Mouse (Mus musculus) T-cell, adult 2 months (primary cell): Measurements from ENCODE around the gene Ppp4c.
"Not testable (repeated sequence)": the region's sequence is repeated elsewhere in the genome, so short reads cannot be mapped to it uniquely, and the experiment has no call there.

ENCODE experiments used
- DNase-seq: peaks from one replicate; pipeline ENCODE4 v3.0.0; 2022; ENCODE audit warnings: low spot score

Ppp4c gene

GRCm38 (mm10) chr7:126780971-126781635, 11.2 kb downstream of the Ppp4c start, which contains the start of gene Tbx6:
TSS of gene Tbx6 (plus strand) at chr7:126781483.
- DNase-seq, result no peak

DNA sequence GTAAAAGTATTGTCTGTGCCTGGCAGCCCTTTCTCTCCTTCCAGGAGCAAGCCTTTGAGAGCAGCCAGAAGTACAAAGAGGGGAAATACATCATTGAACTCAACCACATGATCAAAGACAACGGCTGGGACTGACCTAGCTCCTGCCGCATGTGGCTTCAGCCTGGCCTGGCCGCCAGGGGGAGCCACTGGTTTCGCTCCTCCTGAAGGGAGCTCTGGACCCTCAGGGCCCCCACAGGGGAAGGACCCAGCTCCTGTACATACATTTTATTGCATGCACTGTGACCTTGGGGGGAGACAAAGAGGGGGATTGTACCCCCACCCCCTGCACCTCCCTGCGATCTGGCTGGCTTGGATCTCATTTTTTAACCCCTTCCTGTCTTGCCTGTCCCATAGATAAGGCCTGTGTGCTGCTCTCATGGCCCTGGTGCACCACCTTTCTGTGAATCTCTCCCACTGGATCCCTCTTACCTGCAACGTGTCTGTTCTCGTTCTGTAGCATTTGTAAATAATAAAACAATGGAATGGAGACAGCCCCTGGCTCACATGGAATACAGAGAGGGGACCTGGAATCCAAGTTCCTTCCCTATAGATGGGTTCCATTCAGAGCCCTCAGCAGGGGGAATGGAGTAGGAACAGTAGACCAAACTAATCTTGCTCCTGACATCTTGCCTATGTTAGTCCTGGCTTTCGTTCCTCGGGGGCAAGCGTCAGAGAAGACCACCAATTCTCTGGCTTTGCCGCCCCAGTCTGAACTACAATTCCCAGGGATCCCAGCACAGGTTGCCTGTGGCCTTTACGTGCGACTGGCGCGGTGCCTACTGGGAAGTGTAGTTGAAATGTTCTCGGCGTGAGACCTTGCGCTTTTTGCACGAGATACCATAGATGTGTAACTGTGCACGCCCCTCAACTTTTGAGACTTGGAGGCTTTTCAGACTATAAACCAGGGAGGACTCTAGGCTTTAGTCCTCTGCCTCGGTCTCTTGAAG, 12.0 kb downstream of the Ppp4c start:
- DNase-seq, result peak; percentile 85

GRCm38 (mm10) chr7:126779101-126779500, 13.2 kb downstream of the Ppp4c start:
- not testable (repeated sequence) for DNase-seq

- DNase-seq, result no peak
Measured at GRCm38 (mm10) chr7:126778147-126778546, 14.1 kb downstream of the Ppp4c start.

- no peak for DNase-seq
Measured at GRCm38 (mm10) chr7:126777476-126777875, 14.8 kb downstream of the Ppp4c start.

- DNase-seq, result peak; percentile 94
Measured at GRCm38 (mm10) chr7:126776598-126777057, 15.7 kb downstream of the Ppp4c start, which contains the start of gene Ypel3. TSS of gene Ypel3 (plus strand) at chr7:126776955.

DNA sequence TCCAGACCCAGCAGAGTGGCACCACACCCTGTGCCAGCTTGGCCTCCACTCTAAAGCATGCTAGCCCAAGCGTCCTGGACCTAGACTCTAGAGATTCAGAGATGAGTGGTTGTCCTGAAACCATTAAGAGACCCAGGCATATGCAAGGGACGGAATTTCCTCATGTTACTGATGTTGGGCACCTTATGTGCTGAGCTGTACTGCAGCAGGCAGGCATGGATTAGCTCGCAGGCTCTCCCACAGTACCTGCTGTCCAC, 16.4 kb downstream of the Ppp4c start:
- no peak for DNase-seq

DNA sequence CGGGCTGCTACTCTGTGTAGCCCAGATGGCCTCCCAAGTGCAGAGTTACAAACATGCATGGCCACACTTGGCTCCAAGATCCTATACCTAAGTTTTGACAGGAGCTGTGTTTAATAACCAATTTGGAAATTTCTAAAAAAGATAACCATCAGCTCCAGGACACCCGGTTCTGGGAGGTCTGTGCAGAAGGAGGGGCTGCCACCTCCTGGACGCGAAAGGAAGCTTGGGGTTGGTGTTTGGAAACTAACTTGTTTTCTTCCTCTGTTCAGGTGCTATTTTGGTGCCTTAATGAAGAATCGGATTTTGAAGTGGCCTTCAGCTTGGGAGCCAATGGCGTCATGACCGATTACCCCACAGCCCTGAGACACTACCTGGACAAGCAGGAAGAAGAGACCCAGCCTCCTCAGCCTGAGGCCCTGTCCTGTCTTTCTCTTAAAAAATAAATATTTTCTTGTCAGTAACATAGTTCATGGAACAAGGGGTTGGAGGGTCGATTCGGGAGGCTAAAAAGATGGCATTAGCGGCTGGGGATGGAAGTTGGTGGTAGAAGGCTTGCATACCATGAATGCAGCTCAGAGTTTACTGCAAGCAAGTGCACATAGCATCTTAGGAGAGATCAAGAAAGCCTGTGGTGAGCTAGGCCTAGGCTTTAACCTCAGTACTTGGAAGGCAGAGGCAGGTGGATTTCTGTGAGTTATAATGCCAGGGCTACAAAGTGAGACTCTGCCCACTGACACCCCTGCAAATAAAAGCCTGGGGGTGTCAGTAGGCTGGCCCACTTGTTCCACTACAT, 16.9 kb downstream of the Ppp4c start:
- peak; percentile 34 for DNase-seq

- DNase-seq, result no peak
Measured at GRCm38 (mm10) chr7:126774463-126774862, 17.8 kb downstream of the Ppp4c start.

DNA sequence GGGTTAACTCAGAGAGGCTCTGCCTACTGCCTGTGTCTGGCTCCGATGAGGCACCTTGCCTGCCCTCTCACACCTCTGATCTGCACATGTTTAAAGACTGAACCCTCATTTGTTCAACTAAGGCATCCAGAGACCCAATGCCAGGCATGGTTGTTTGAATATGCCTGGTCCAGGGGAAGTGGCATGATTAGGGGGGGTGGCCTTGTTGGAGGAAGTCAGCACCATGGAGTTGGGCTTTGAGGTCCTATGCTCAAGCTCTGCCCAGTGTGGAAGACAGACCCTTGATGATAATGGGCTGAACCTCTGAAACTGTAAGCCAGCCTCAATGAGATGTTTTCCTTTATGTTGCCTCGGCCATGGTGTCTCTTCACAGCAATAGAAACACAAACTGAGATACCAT, 18.9 kb downstream of the Ppp4c start:
- no peak for DNase-seq

GRCm38 (mm10) chr7:126770784-126771183, 21.5 kb downstream of the Ppp4c start:
- DNase-seq, result no peak

DNA sequence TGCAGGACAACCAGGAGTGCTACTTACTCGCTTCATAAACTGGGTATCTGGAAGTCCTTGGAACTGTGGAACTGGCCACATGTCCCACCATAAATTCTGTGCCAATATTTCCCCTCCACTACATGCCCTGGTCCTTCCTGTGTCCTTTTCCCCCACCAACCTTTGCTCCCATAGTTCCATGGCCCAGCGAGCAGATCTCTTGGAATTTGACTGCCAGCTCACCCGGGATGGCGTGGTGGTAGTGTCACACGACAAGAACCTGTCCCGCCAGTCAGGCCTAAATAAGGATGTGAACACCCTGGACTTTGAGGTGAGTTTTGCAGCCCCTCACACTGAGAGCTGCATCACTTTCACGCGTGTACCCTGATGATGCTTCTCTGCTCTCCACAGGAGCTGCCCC, 25.3 kb downstream of the Ppp4c start:
- no peak for DNase-seq

DNA sequence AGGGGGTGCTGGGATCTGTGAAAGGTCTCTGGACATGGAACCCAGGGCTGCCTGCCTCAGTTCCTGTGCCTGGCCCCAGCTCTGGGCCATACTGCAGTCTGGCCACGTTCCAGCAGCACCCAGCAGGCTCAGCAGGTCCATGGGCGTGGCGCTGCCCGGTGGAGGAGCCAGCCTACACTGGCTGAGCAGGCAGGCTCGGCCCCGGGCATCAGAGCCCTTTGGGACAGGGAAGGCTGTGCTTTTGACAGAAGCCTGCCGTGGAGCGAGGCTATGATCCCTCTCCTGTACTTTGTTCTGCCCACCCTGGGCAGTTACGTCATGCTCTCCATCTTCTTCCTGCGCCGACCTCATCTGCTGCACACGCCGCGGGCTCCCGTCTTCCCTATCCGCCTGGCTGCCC, 26.1 kb downstream of the Ppp4c start, which contains the start of gene Gdpd3:
TSS of gene Gdpd3 (plus strand) at position 134 of the 400 bp plus-strand sequence.
- DNase-seq, result no peak

DNA sequence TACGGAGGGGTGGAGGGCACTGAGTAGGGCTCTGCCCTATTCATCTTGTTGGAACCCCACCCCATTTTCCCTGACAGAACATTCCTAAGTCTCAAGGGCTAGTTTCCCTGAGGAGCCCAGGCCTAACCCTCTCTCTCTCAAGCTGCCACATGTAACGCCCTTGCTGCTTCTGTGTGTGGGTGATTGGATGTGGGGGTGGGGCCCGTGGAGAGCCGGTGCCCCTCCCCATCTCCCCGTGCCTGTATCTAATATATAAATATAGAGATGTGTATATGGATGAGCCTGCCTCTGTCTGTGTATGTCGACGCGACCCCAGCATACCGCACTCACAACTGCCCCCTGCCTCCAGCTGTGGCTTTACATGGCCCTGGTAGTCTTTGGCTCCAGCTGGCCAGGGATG, 26.8 kb downstream of the Ppp4c start:
- DNase-seq, result no peak

DNA sequence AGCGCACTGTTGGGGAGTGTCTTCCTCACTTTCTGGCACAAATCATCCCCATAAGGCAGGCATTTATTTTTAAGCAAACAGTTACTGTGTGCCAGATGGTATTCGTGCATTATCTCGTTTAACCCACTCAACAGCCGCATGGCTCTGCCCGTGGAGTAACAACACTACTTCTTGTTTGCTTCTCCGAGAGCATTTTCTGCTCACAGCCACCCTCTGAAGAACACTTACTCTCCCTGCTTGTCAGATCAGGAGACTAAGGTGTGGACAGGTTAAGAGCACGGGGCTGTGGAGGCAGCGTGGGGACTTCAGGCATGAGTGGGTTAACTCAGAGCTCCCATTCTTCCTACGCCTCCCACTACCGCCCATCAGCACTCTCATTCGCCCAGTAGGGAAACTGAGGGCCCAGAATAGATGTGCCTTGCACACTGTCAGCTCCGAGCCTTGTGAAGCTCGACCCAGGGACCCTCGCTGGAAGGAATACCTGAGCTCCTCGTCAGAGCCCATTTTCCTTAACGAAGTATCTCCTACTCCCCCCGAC, 29.8 kb downstream of the Ppp4c start:
- DNase-seq, result no peak

DNA sequence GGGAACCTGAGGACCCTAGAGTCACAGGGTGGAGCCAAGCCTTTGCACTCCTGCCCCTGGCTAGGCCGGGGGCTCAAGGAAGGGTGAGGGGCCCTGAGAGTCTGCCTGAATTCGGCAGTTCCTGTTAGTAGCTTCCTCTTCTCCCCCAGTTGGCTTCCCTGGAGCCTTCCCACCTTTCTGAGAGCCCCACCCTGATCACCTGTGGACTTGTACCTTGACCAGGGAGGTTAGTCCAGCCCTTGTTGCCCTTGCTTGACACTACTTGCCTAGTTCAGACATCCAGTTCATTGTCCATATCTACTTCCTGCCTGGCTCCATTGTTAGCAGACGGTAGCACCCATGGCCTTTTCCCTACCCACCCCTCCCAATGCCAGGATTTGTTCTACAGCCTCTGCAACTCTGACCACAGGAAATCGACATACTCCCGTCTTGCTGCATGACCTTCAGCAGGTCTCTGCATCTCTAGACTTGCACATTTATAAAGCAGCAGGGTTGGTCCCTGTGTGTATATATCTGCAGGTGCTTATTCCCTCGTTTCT, 30.7 kb downstream of the Ppp4c start:
- DNase-seq, result no peak

GRCm38 (mm10) chr7:126760956-126761355, 31.3 kb downstream of the Ppp4c start:
- DNase-seq, result no peak

DNA sequence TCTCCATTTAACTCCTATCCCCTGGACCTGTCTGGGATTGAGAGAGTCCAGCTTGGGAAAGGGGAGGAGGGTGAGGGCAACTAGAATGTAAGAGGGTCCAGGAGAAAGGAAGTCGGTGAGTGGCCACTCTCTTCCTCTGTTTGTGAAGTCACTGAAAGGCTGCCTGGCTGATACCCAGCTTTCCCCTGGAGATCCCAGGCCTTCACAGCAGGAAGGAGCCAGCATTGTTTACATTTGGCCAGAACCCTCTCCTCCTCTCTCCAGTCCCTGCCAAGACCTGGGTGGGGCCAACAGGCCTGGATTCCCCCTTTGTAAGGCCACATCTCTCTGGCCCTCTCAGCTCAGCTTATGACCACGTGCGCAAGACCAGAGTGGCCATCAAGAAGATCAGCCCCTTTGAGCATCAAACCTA, 31.9 kb downstream of the Ppp4c start:
- DNase-seq, result no peak

DNA sequence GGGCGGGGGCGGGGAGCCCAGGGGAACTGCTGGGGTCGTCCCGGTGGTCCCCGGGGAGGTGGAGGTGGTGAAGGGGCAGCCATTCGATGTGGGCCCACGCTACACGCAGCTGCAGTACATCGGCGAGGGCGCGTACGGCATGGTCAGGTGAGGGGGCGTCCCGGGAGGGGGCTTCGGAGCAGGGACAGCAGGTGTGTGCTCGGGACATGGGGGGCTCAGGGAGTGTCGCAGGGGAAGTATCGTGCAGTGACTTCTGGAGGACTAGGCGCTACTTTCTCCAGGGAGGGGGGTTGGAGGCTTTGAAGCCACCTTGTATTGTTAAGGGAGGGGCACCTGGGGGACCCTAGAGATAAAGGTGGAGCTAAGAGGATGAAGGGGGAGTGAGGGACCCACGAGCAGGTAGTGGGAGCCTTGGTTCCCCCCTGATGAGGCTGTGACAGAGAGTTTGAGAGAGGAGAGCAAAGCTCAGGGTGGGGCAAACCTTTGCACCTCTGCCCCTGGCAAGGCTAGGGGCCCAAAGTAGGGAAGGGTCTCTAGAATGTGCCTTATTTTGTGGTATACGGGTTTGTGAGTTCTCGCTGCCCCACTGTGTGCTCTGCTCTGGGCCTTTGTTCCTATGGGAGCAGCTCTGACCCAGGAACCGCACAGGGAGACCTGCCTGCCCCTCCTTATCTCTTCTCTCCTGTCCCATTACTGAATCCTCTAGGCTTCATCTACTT, 32.5 kb downstream of the Ppp4c start:
- no peak for DNase-seq

- peak; percentile 93 for DNase-seq
Measured at GRCm38 (mm10) chr7:126759050-126759671, 33.1 kb downstream of the Ppp4c start, which contains the start of gene Mapk3. TSS of gene Mapk3 (plus strand) at chr7:126759601.
